ENCODE assay signal across 8 mouse cellular contexts in the genomic region with DNA sequence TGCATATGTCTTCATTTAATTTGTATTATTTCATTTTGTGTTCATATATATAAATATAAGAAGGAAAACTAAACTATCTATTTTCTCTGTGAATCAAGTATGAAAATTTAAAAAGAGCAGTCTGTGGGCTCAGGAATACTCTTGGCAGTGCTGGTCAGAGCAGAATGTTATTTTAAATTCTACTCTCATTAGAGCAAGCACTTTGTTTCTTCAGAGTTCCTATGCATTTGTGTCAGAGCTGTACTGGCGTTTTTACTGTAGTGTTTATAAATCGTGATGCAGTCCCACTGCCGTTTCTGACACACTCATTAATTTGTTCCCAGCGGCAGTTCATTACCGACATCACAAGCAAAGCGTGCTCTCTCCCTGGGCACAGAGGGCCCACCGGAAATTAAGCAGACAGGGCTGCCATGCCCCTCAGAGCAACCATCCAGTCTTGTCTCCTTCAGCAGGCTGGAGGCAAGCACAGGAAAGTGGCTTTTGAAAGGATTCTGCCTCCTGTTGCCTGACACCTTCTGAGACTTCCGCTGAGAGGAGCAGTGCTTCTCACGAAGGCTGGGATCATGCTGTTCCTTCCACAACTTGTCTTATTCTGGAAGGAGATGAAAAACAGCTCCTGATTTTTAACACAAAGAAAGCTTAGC.
DNase-seq lines count a peak whose midpoint lies in the region; ATAC-seq and TF ChIP-seq lines count a peak whose summit lies in the region.

No protein-coding gene starts in this region.

- no peaks in the 10 kb centered on the region for H3K27me3 ChIP-seq in liver, embryonic 11.5 days (replicated peaks; ENCODE audit: control insufficient read depth, insufficient read depth, low read length)
- no peaks in the 10 kb centered on the region for H3K27me3 ChIP-seq in liver, postnatal 0 days (ENCODE audit: insufficient read depth, low read length)
- no peaks in the 10 kb centered on the region for H3K27me3 ChIP-seq in forebrain, embryonic 15.5 days
- H3K27me3 ChIP-seq in neural tube, embryonic 14.5 days (ENCODE audit: control insufficient read depth, insufficient read depth, low read length), result no peaks in the 10 kb centered on the region

- H3K4me1 ChIP-seq in liver, embryonic 11.5 days (replicated peaks; ENCODE audit: control insufficient read depth, insufficient read depth, low read length), result no peaks in the 10 kb centered on the region
- H3K4me1 ChIP-seq in liver, postnatal 0 days (ENCODE audit: insufficient read depth), result no peaks in the 10 kb centered on the region
- H3K4me1 ChIP-seq in forebrain, embryonic 15.5 days, result no peaks in the 10 kb centered on the region
- H3K4me1 ChIP-seq in neural tube, embryonic 14.5 days (ENCODE audit: control insufficient read depth, insufficient read depth, low read length), result no peaks in the 10 kb centered on the region

- no peak for ATAC-seq in liver, embryonic 11.5 days (replicated peaks; ENCODE audit: low FRiP score)
- no peak for ATAC-seq in liver, postnatal 0 days
- ATAC-seq in forebrain, embryonic 15.5 days (replicated peaks), result peak; percentile 78
- peak; percentile 58 for ATAC-seq in neural tube, embryonic 14.5 days (ENCODE audit: low read depth)

- H3K36me3 ChIP-seq in liver, embryonic 11.5 days (ENCODE audit: control insufficient read depth, insufficient read depth, low read length), result no peaks in the 10 kb centered on the region
- H3K36me3 ChIP-seq in liver, postnatal 0 days (replicated peaks; ENCODE audit: insufficient read depth, low read length), result no peaks in the 10 kb centered on the region
- no peaks in the 10 kb centered on the region for H3K36me3 ChIP-seq in forebrain, embryonic 15.5 days
- H3K36me3 ChIP-seq in neural tube, embryonic 14.5 days (ENCODE audit: control insufficient read depth, insufficient read depth, low read length), result no peaks in the 10 kb centered on the region

- H3K4me2 ChIP-seq in liver, embryonic 11.5 days, result no peak overlapping the region
- H3K4me2 ChIP-seq in liver, postnatal 0 days (ENCODE audit: low read depth, low read length), result no peak overlapping the region
- no peak overlapping the region for H3K4me2 ChIP-seq in forebrain, embryonic 15.5 days (replicated peaks)
- H3K4me2 ChIP-seq in neural tube, embryonic 14.5 days (ENCODE audit: low read depth, low read length), result no peak overlapping the region

- no peak for TF ChIP-seq CTCF in liver, postnatal 0 days (IDR thresholded peaks at IDR 0.05; ENCODE audit: low read depth)

- DNase-seq in liver, embryonic 11.5 days (ENCODE audit: low spot score), result peak; percentile 34
- DNase-seq in liver, postnatal 0 days, result no peak
- peak; percentile 17 to 20 for DNase-seq in layer of hippocampus, postnatal 10 days (ENCODE audit: low spot score in 2 of 2)
- DNase-seq in c-Kit-positive CD71-positive TER-119-positive erythroid progenitor cells, embryonic 14.5 days (ENCODE audit: low spot score), result no peak
- no peak for DNase-seq in urinary bladder, adult 18-20 months (ENCODE audit: low spot score in 2 of 2)
- DNase-seq in testis, postnatal 10 days (ENCODE audit: low spot score), result no peak

- H3K9ac ChIP-seq in liver, embryonic 11.5 days (ENCODE audit: low read depth, low read length), result no peak overlapping the region
- no peak overlapping the region for H3K9ac ChIP-seq in liver, postnatal 0 days (replicated peaks)
- H3K9ac ChIP-seq in forebrain, embryonic 15.5 days (replicated peaks), result no peak overlapping the region
- no peak overlapping the region for H3K9ac ChIP-seq in neural tube, embryonic 14.5 days (replicated peaks; ENCODE audit: low read depth, low read length)

- no peak overlapping the region; the same call in 1 of the 2 replicates for H3K27ac ChIP-seq in liver, embryonic 11.5 days (ENCODE audit: low read depth, low read length)
- no peak overlapping the region for H3K27ac ChIP-seq in liver, postnatal 0 days (ENCODE audit: low read depth)
- no peak overlapping the region for H3K27ac ChIP-seq in forebrain, embryonic 15.5 days (replicated peaks)
- H3K27ac ChIP-seq in neural tube, embryonic 14.5 days (ENCODE audit: low read depth, low read length), result no peak overlapping the region

- H3K9me3 ChIP-seq in liver, embryonic 11.5 days (ENCODE audit: control insufficient read depth, low read length), result no peaks in the 10 kb centered on the region
- H3K9me3 ChIP-seq in liver, postnatal 0 days (ENCODE audit: low read length), result no peaks in the 10 kb centered on the region
- H3K9me3 ChIP-seq in forebrain, embryonic 15.5 days, result no peaks in the 10 kb centered on the region
- H3K9me3 ChIP-seq in neural tube, embryonic 14.5 days (ENCODE audit: control insufficient read depth, low read length), result no peaks in the 10 kb centered on the region

- TF ChIP-seq EP300 in liver, postnatal 0 days (IDR thresholded peaks at IDR 0.05; ENCODE audit: low read depth), result no peak

- WGBS in liver, embryonic 11.5 days, result 43% methylated on average over 9 of the region's 9 CpGs
- WGBS in liver, postnatal 0 days (ENCODE audit: insufficient replicate concordance), result 53% methylated on average over 9 of the region's 9 CpGs
- WGBS in forebrain, embryonic 15.5 days, result 30% methylated on average over 9 of the region's 9 CpGs
- WGBS in neural tube, embryonic 14.5 days, result 37% methylated on average over 9 of the region's 9 CpGs

- H3K4me3 ChIP-seq in liver, embryonic 11.5 days (ENCODE audit: low read depth, low read length), result no peak overlapping the region
- H3K4me3 ChIP-seq in liver, postnatal 0 days (ENCODE audit: low read depth, low read length), result no peak overlapping the region
- no peak overlapping the region for H3K4me3 ChIP-seq in forebrain, embryonic 15.5 days
- H3K4me3 ChIP-seq in neural tube, embryonic 14.5 days (ENCODE audit: low read depth, low read length), result no peak overlapping the region

Comparison
In these comparisons a context has a peak if more than half of its experiments do, and no peak if none do; other contexts are left out.
1. DNase-seq: peak in liver, embryonic 11.5 days (single experiment) and layer of hippocampus, postnatal 10 days (2 of 2); none in liver, postnatal 0 days (single experiment), c-Kit-positive CD71-positive TER-119-positive erythroid progenitor cells, embryonic 14.5 days (single experiment), urinary bladder, adult 18-20 months (0 of 2) and testis, postnatal 10 days (single experiment).
2. ATAC-seq: peak in forebrain, embryonic 15.5 days (single experiment) and neural tube, embryonic 14.5 days (single experiment); none in liver, embryonic 11.5 days (single experiment) and liver, postnatal 0 days (single experiment).